Comparison of ENCODE assay signal across 8 mouse cellular contexts in the genomic region with DNA sequence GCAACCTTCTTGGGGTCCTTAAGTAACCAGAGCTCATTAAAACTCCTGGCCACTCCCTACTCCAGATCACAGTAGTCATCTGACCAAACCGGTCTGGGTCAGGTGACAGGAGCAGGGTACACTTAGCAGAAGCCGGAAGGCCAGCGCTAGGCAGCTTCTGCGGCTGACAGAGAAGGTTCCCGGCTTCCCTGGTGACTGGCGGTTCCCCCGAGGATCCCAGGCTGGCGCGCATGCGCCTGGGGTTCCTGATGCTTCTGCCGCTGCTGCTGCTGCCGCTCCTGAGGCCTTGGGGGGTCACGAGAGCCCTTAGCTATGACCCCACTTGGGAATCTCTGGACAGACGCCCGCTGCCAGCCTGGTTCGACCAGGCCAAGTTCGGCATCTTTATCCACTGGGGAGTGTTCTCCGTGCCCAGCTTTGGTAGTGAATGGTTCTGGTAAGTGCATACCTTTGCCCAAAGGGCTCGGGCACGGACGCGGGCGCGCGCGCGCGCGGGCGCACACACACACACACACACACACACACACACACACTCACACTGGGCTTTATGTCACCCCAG. TPM values are rescaled to one million over a fixed set of nuclear protein-coding genes. Genes with fewer than 3 reads are reported as not detected.
DNase-seq lines count a peak whose midpoint lies in the region; ATAC-seq lines count a peak whose summit lies in the region.

No protein-coding gene starts in this region.

- no peaks in the 10 kb centered on the region for H3K4me1 ChIP-seq in brown adipose tissue, adult 24 weeks (ENCODE audit: control insufficient read depth, insufficient read depth, insufficient read length, low read length)
- H3K4me1 ChIP-seq in heart, embryonic 13.5 days: peaks cover 32% of the 10 kb centered on the region
- H3K4me1 ChIP-seq in liver, embryonic 12.5 days: peaks cover 43% of the 10 kb centered on the region
- H3K4me1 ChIP-seq in stomach, embryonic 15.5 days: no peaks in the 10 kb centered on the region; the same call in 1 of the 2 replicates

- H3K4me2 ChIP-seq in heart, embryonic 13.5 days: peak overlapping the region; percentile 88
- peak overlapping the region; percentile 80 for H3K4me2 ChIP-seq in liver, embryonic 12.5 days
- H3K4me2 ChIP-seq in stomach, embryonic 15.5 days: peak overlapping the region; percentile 80

- H3K36me3 ChIP-seq in heart, embryonic 13.5 days: peaks cover 28% of the 10 kb centered on the region
- H3K36me3 ChIP-seq in liver, embryonic 12.5 days: peaks cover 29% of the 10 kb centered on the region
- 0 out of 2 replicates have a peak, but pooled peaks cover 11% of the 10 kb centered on the region for H3K36me3 ChIP-seq in stomach, embryonic 15.5 days

- peak overlapping the region; percentile 80 for H3K9ac ChIP-seq in heart, embryonic 13.5 days
- peak overlapping the region; percentile 78 for H3K9ac ChIP-seq in liver, embryonic 12.5 days
- peak overlapping the region; percentile 42 for H3K9ac ChIP-seq in stomach, embryonic 15.5 days

- no peaks in the 10 kb centered on the region for H3K27me3 ChIP-seq in heart, embryonic 13.5 days (replicated peaks)
- peaks cover 6% of the 10 kb centered on the region; the same call in 1 of the 2 replicates for H3K27me3 ChIP-seq in liver, embryonic 12.5 days (replicated peaks)
- no peaks in the 10 kb centered on the region for H3K27me3 ChIP-seq in stomach, embryonic 15.5 days (replicated peaks)

- 2% methylated on average over 30 of the region's 30 CpGs for WGBS in heart, embryonic 13.5 days
- under 1% methylated on average over 30 of the region's 30 CpGs for WGBS in liver, embryonic 12.5 days (ENCODE audit: insufficient replicate concordance)
- WGBS in stomach, embryonic 15.5 days: 1% methylated on average over 30 of the region's 30 CpGs

- ATAC-seq in heart, embryonic 13.5 days (ENCODE audit: extremely low read depth, insufficient number of reproducible peaks, low FRiP score, low TSS enrichment): peak; percentile 59
- peak; percentile 81 for ATAC-seq in liver, embryonic 12.5 days
- ATAC-seq in stomach, embryonic 15.5 days (ENCODE audit: insufficient read depth, low FRiP score, low read depth): peak; percentile 94

- DNase-seq in CD4-positive helper T cell, adult 2 months (ENCODE audit: low read depth, low spot score): peak; percentile 85
- peak; percentile 50 for DNase-seq in fat pad, adult 2 months (ENCODE audit: extremely low read depth, low read depth, low spot score)
- peak; percentile 92 for DNase-seq in kidney, postnatal 10 days
- DNase-seq in natural killer cell, adult 2 months (ENCODE audit: low spot score in 2 of 2): peak; percentile 81 to 87

- H3K4me3 ChIP-seq in brown adipose tissue, adult 24 weeks (ENCODE audit: insufficient read depth, low read depth, low read length): peak overlapping the region; percentile 82
- H3K4me3 ChIP-seq in heart, embryonic 13.5 days: peak overlapping the region; percentile 65
- peak overlapping the region; percentile 74 for H3K4me3 ChIP-seq in liver, embryonic 12.5 days
- H3K4me3 ChIP-seq in stomach, embryonic 15.5 days (replicated peaks): peak overlapping the region; percentile 61

- no peaks in the 10 kb centered on the region for H3K9me3 ChIP-seq in heart, embryonic 13.5 days
- no peaks in the 10 kb centered on the region for H3K9me3 ChIP-seq in liver, embryonic 12.5 days (replicated peaks)
- no peaks in the 10 kb centered on the region for H3K9me3 ChIP-seq in stomach, embryonic 15.5 days

- H3K27ac ChIP-seq in brown adipose tissue, adult 24 weeks (replicated peaks; ENCODE audit: low read depth, low read length): peak overlapping the region; percentile 23; the same call in 1 of the 2 replicates
- H3K27ac ChIP-seq in heart, embryonic 13.5 days (replicated peaks): peak overlapping the region; percentile 36
- peak overlapping the region; percentile 84 for H3K27ac ChIP-seq in liver, embryonic 12.5 days
- H3K27ac ChIP-seq in stomach, embryonic 15.5 days: peak overlapping the region; percentile 51

RNA-seq across cellular contexts. Expression of a gene that starts 1.7 kb away (rescaled TPM):
- 20.1 and 25.8 TPM in 2 replicates for polyA plus RNA-seq in brown adipose tissue, adult 24 weeks (2012; ENCODE audit: insufficient read depth, insufficient read length, missing spikeins)
- polyA plus RNA-seq in heart, embryonic 13.5 days (2015; fragmentation: Nextera tagmentation; extraction: Ambion mirVana): 62.3 and 70.5 TPM in 2 replicates
- 57.7 and 59.6 TPM in 2 replicates for polyA plus RNA-seq in liver, embryonic 12.5 days (2016; fragmentation: Nextera tagmentation; extraction: Ambion mirVana)
- 75.7 and 84.7 TPM in 2 replicates for polyA plus RNA-seq in stomach, embryonic 15.5 days (2015; fragmentation: Nextera tagmentation; extraction: Ambion mirVana)

RNA-seq across cellular contexts. Expression of a gene that starts 26.8 kb away (rescaled TPM):
- polyA plus RNA-seq in brown adipose tissue, adult 24 weeks (2012; ENCODE audit: insufficient read depth, insufficient read length, missing spikeins): 11.8 and 15.3 TPM in 2 replicates
- 50.1 and 52.5 TPM in 2 replicates for polyA plus RNA-seq in heart, embryonic 13.5 days (2015; fragmentation: Nextera tagmentation; extraction: Ambion mirVana)
- 9.8 and 10.4 TPM in 2 replicates for polyA plus RNA-seq in liver, embryonic 12.5 days (2016; fragmentation: Nextera tagmentation; extraction: Ambion mirVana)
- polyA plus RNA-seq in stomach, embryonic 15.5 days (2015; fragmentation: Nextera tagmentation; extraction: Ambion mirVana): 29.4 and 31.1 TPM in 2 replicates

RNA-seq across cellular contexts. Expression of a gene that starts 51.7 kb away (rescaled TPM):
- 2.8 and 3.3 TPM in 2 replicates for polyA plus RNA-seq in brown adipose tissue, adult 24 weeks (2012; ENCODE audit: insufficient read depth, insufficient read length, missing spikeins)
- polyA plus RNA-seq in heart, embryonic 13.5 days (2015; fragmentation: Nextera tagmentation; extraction: Ambion mirVana): 2.6 and 2.7 TPM in 2 replicates
- polyA plus RNA-seq in liver, embryonic 12.5 days (2016; fragmentation: Nextera tagmentation; extraction: Ambion mirVana): 3.7 and 4.0 TPM in 2 replicates
- 3.6 and 4.1 TPM in 2 replicates for polyA plus RNA-seq in stomach, embryonic 15.5 days (2015; fragmentation: Nextera tagmentation; extraction: Ambion mirVana)

RNA-seq across cellular contexts. Expression of a gene that starts 51.9 kb away (rescaled TPM):
- polyA plus RNA-seq in brown adipose tissue, adult 24 weeks (2012; ENCODE audit: insufficient read depth, insufficient read length, missing spikeins): 51.4 and 80.3 TPM in 2 replicates
- 15.6 and 20.1 TPM in 2 replicates for polyA plus RNA-seq in heart, embryonic 13.5 days (2015; fragmentation: Nextera tagmentation; extraction: Ambion mirVana)
- polyA plus RNA-seq in liver, embryonic 12.5 days (2016; fragmentation: Nextera tagmentation; extraction: Ambion mirVana): 12.4 and 14.2 TPM in 2 replicates
- 19.9 and 21.5 TPM in 2 replicates for polyA plus RNA-seq in stomach, embryonic 15.5 days (2015; fragmentation: Nextera tagmentation; extraction: Ambion mirVana)

Comparison
In these comparisons a context has a peak if more than half of its experiments do, and no peak if none do; other contexts are left out.
1. Peak in every context shown above with its lines: DNase-seq, ATAC-seq, H3K4me3 ChIP-seq and H3K27ac ChIP-seq.
2. H3K27ac ChIP-seq: peak in every context shown above with its lines; median percentile 84 in liver, embryonic 12.5 days; 51 in stomach, embryonic 15.5 days; 36 in heart, embryonic 13.5 days; 23 in brown adipose tissue, adult 24 weeks.